ENCODE assay signal across 10 mouse cellular contexts in the genomic region with DNA sequence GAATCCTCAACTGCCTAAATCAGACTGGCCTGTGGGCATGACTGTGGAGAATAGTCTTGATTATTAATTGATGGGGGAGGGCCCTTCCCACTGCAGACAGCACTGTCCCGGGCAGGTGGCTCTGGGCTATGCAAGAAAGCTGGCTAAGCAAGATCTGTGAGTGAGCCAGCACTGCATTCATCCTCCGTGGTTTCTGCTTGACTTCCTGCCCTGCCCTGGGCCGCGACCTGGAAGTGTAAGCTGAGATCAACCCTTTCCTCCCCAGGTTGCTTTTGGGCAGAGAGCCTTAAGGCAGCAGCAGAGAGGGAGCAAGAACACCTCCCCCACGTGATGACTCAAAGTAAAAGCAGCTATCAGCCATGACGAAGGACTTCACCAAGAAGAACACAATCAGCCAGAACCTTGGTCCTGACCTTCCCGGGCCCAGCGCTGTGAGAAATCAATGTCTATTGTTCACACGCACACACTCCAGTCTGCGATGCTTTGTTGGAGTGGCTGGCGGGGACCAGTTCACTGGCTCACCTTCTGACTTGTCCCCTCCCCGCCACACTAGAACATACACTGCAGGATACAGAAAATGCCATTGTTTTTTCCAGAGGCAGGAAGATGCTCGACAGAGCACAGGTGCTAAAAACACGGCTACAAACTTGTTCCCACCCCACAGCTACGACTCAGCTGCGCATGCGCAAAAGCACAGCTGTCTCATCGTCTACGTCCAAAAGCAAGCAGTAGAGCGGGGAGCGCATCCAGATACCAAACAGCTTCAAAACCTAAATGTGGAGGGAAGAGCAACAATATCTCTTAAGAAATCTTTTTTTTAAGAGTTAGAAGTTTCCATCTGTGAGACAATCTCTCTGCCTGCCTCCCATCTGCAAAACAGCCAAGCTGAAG.
DNase-seq lines count a peak whose midpoint lies in the region; ATAC-seq and TF ChIP-seq lines count a peak whose summit lies in the region.
"Had no signal": no experiment of that assay in that cellular context is flagged by ENCODE, and none has a peak within 500 bp of the region (broad histone marks: within the 10 kb centered on the region; RNA-seq: fewer than 3 reads in every experiment).

No protein-coding gene starts in this region.

- H3K4me2 ChIP-seq in forebrain, embryonic 11.5 days (ENCODE audit: low read depth, low read length, severe bottlenecking) = no peak overlapping the region
- no peak overlapping the region for H3K4me2 ChIP-seq in embryonic facial prominence, embryonic 14.5 days (ENCODE audit: low read depth, low read length)
- H3K4me2 ChIP-seq in midbrain, embryonic 11.5 days = no peak overlapping the region; the same call in 1 of the 2 replicates
- H3K4me2 ChIP-seq: limb, embryonic 15.5 days had no signal

- in situ Hi-C loops in ES-E14 (cut with MboI; ENCODE audit: low sequenced_read_pairs in 2 of 2, unreplicated experiment in 2 of 2) = no loop called here

- no peak overlapping the region; the same call in 1 of the 2 replicates for H3K4me3 ChIP-seq in forebrain, embryonic 10.5 days
- no peak overlapping the region for H3K4me3 ChIP-seq in forebrain, embryonic 11.5 days (ENCODE audit: low read depth, low read length)
- no peak overlapping the region for H3K4me3 ChIP-seq in ES-E14 (ENCODE audit: insufficient read depth in 1 of 2, low read depth in 1 of 2, low read length in 2 of 2, poor library complexity in 1 of 2, severe bottlenecking in 1 of 2)
- no peak overlapping the region for H3K4me3 ChIP-seq in embryonic facial prominence, embryonic 14.5 days (ENCODE audit: low read depth, low read length)
- H3K4me3 ChIP-seq in midbrain, embryonic 11.5 days (ENCODE audit: low read depth, low read length) = no peak overlapping the region
- H3K4me3 ChIP-seq: erythroblast, embryonic 14.5 days; limb, embryonic 15.5 days had no signal

- H3K27ac ChIP-seq in forebrain, embryonic 10.5 days = peak overlapping the region; percentile 58
- no peak overlapping the region for H3K27ac ChIP-seq in forebrain, embryonic 11.5 days (ENCODE audit: low read depth, low read length)
- H3K27ac ChIP-seq in ES-E14 (ENCODE audit: insufficient read depth, low read depth, low read length, poor library complexity, severe bottlenecking) = no peak overlapping the region
- H3K27ac ChIP-seq in embryonic facial prominence, embryonic 14.5 days (replicated peaks; ENCODE audit: low read depth, low read length) = no peak overlapping the region
- no peak overlapping the region for H3K27ac ChIP-seq in midbrain, embryonic 11.5 days (ENCODE audit: low read depth, low read length)
- H3K27ac ChIP-seq: limb, embryonic 15.5 days had no signal

- H3K36me3 ChIP-seq in forebrain, embryonic 10.5 days (replicated peaks) = no peaks in the 10 kb centered on the region
- H3K36me3 ChIP-seq in forebrain, embryonic 11.5 days (ENCODE audit: control insufficient read depth, insufficient read depth, low read length) = no peaks in the 10 kb centered on the region
- no peaks in the 10 kb centered on the region for H3K36me3 ChIP-seq in ES-E14 (ENCODE audit: control insufficient read depth, insufficient read depth, low read length, poor library complexity, severe bottlenecking)
- no peaks in the 10 kb centered on the region for H3K36me3 ChIP-seq in embryonic facial prominence, embryonic 14.5 days (ENCODE audit: control insufficient read depth, insufficient read depth, low read length)
- H3K36me3 ChIP-seq in midbrain, embryonic 11.5 days (ENCODE audit: control insufficient read depth, insufficient read depth, low read length) = no peaks in the 10 kb centered on the region
- H3K36me3 ChIP-seq: limb, embryonic 15.5 days had no signal

- no peak for DNase-seq in forebrain, embryonic 10.5 days (ENCODE audit: extremely low spot score, low spot score)
- no peak for DNase-seq in forebrain, embryonic 11.5 days (ENCODE audit: low spot score)
- peak; percentile 17 for DNase-seq in ES-E14 (ENCODE audit: low read depth, low spot score)
- no peak for DNase-seq in embryonic facial prominence, embryonic 14.5 days (ENCODE audit: low spot score)
- peak; percentile 88 for DNase-seq in midbrain, embryonic 11.5 days (ENCODE audit: low spot score, missing footprints)
- DNase-seq in cerebellum, postnatal 4 days (ENCODE audit: low spot score in 2 of 2) = no peak
- no peak for DNase-seq in layer of hippocampus, postnatal 10 days (ENCODE audit: low spot score in 2 of 2)
- no peak for DNase-seq in cerebellum, adult 18-20 months

- no peak overlapping the region for H3K9ac ChIP-seq in forebrain, embryonic 11.5 days (ENCODE audit: low read length)
- H3K9ac ChIP-seq in ES-E14 (ENCODE audit: insufficient read depth, low read depth, low read length, poor library complexity, severe bottlenecking) = no peak overlapping the region
- H3K9ac ChIP-seq in embryonic facial prominence, embryonic 14.5 days (ENCODE audit: low read depth, low read length) = no peak overlapping the region
- H3K9ac ChIP-seq in midbrain, embryonic 11.5 days (ENCODE audit: low read length) = no peak overlapping the region
- H3K9ac ChIP-seq: limb, embryonic 15.5 days had no signal

- H3K27me3 ChIP-seq in forebrain, embryonic 10.5 days (ENCODE audit: poor library complexity, severe bottlenecking) = no peaks in the 10 kb centered on the region
- no peaks in the 10 kb centered on the region for H3K27me3 ChIP-seq in forebrain, embryonic 11.5 days (ENCODE audit: control insufficient read depth, insufficient read depth, low read length)
- H3K27me3 ChIP-seq in embryonic facial prominence, embryonic 14.5 days (replicated peaks; ENCODE audit: control insufficient read depth, insufficient read depth, low read length) = no peaks in the 10 kb centered on the region
- H3K27me3 ChIP-seq in midbrain, embryonic 11.5 days (ENCODE audit: control insufficient read depth, insufficient read depth, low read length) = no peaks in the 10 kb centered on the region
- H3K27me3 ChIP-seq: limb, embryonic 15.5 days had no signal

- 46% methylated on average over 21 of the region's 21 CpGs for WGBS in forebrain, embryonic 10.5 days
- WGBS in forebrain, embryonic 11.5 days = 38% methylated on average over 21 of the region's 21 CpGs
- WGBS in embryonic facial prominence, embryonic 14.5 days = 35% methylated on average over 21 of the region's 21 CpGs
- WGBS in midbrain, embryonic 11.5 days = 44% methylated on average over 21 of the region's 21 CpGs

- H3K4me1 ChIP-seq in forebrain, embryonic 10.5 days = peaks cover 23% of the 10 kb centered on the region
- peaks cover 2% of the 10 kb centered on the region; the same call in 1 of the 2 replicates for H3K4me1 ChIP-seq in forebrain, embryonic 11.5 days (replicated peaks; ENCODE audit: control insufficient read depth, insufficient read depth, low read length)
- no peaks in the 10 kb centered on the region for H3K4me1 ChIP-seq in ES-E14 (ENCODE audit: control insufficient read depth in 2 of 2, insufficient read depth in 2 of 2, low read length in 2 of 2, poor library complexity in 1 of 2)
- H3K4me1 ChIP-seq in embryonic facial prominence, embryonic 14.5 days (ENCODE audit: control insufficient read depth, insufficient read depth, low read length) = no peaks in the 10 kb centered on the region
- peaks cover 10% of the 10 kb centered on the region for H3K4me1 ChIP-seq in midbrain, embryonic 11.5 days (ENCODE audit: control insufficient read depth, insufficient read depth, low read length)
- H3K4me1 ChIP-seq: limb, embryonic 15.5 days had no signal

- H3K9me3 ChIP-seq in forebrain, embryonic 10.5 days = peaks cover 10% of the 10 kb centered on the region; the same call in 1 of the 2 replicates
- H3K9me3 ChIP-seq in forebrain, embryonic 11.5 days (ENCODE audit: control insufficient read depth, low read length) = no peaks in the 10 kb centered on the region
- no peaks in the 10 kb centered on the region for H3K9me3 ChIP-seq in ES-E14 (ENCODE audit: control insufficient read depth, insufficient read depth, low read depth, low read length)
- H3K9me3 ChIP-seq in embryonic facial prominence, embryonic 14.5 days (ENCODE audit: control insufficient read depth, low read length) = peaks cover 8% of the 10 kb centered on the region; the same call in 1 of the 2 replicates
- no peaks in the 10 kb centered on the region; the same call in 1 of the 2 replicates for H3K9me3 ChIP-seq in midbrain, embryonic 11.5 days (ENCODE audit: control insufficient read depth, low read length)
- H3K9me3 ChIP-seq: limb, embryonic 15.5 days had no signal

- ATAC-seq in forebrain, embryonic 11.5 days (replicated peaks; ENCODE audit: low FRiP score) = no peak
- ATAC-seq in embryonic facial prominence, embryonic 14.5 days (ENCODE audit: low read depth) = peak; percentile 62
- peak; percentile 54; the same call in 1 of the 2 replicates for ATAC-seq in midbrain, embryonic 11.5 days (ENCODE audit: low FRiP score)

TF ChIP-seq in ES-E14, 5 proteins besides CTCF, POLR2A, EP300 and RAD21:
- no peak for TF ChIP-seq HCFC1 (IDR thresholded peaks at IDR 0.05; ENCODE audit: borderline replicate concordance, insufficient read depth, low read length)
- no peak for TF ChIP-seq MAFK (IDR thresholded peaks at IDR 0.05; ENCODE audit: insufficient read depth, low read depth, low read length)
- TF ChIP-seq ZNF384 (IDR thresholded peaks at IDR 0.05; ENCODE audit: low read depth, low read length) = no peak
- TF ChIP-seq CHD2 (IDR thresholded peaks at IDR 0.05; ENCODE audit: low read depth, low read length) = no peak
- TF ChIP-seq ZC3H11A (IDR thresholded peaks at IDR 0.05; ENCODE audit: borderline replicate concordance, low read depth, low read length) = no peak
TF ChIP-seq in ES-E14: peak in this region for 0.

Comparison
In these comparisons a context has a peak if more than half of its experiments do, and no peak if none do; other contexts are left out.
1. DNase-seq: peak in ES-E14 (single experiment) and midbrain, embryonic 11.5 days (single experiment); none in forebrain, embryonic 10.5 days (single experiment), forebrain, embryonic 11.5 days (single experiment), embryonic facial prominence, embryonic 14.5 days (single experiment), cerebellum, postnatal 4 days (0 of 2), layer of hippocampus, postnatal 10 days (0 of 2) and cerebellum, adult 18-20 months (0 of 2).